Comparison of ENCODE assay signal across 8 mouse cellular contexts in the genomic region with DNA sequence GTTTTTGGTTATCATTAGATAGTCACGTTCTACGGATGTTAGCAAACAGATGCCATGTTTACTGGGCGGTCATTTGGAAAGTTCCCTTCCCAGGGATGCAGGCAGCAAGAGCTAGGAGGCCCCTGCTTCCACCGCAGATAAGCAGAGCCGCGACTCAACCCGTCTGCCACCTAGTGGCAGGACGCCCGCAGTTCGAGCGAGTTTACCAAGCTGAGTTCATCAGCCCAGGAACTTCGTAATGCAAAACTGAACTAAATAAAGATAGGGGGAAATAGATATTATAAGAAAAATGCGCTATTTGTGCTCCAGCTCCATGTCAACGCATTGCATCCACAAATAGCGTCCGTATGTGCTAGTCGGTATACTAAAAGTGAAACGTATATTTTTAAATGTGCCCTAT. TPM values are rescaled to one million over a fixed set of nuclear protein-coding genes. Genes with fewer than 3 reads are reported as not detected.
DNase-seq lines count a peak whose midpoint lies in the region; ATAC-seq and TF ChIP-seq lines count a peak whose summit lies in the region.

No protein-coding gene starts in this region.

- no peaks in the 10 kb centered on the region for H3K36me3 ChIP-seq in intestine, embryonic 14.5 days (ENCODE audit: control insufficient read depth, insufficient read depth, low read length)
- no peaks in the 10 kb centered on the region for H3K36me3 ChIP-seq in intestine, embryonic 15.5 days
- no peaks in the 10 kb centered on the region for H3K36me3 ChIP-seq in kidney, adult 2 months (ENCODE audit: control insufficient read depth, insufficient read depth, low read length)
- no peaks in the 10 kb centered on the region for H3K36me3 ChIP-seq in limb, embryonic 11.5 days (ENCODE audit: control insufficient read depth, insufficient read depth, low read length)
- H3K36me3 ChIP-seq in myocyte (ENCODE audit: control insufficient read depth, insufficient read depth), result no peaks in the 10 kb centered on the region

- no peaks in the 10 kb centered on the region for H3K4me1 ChIP-seq in intestine, embryonic 14.5 days (replicated peaks; ENCODE audit: control insufficient read depth, insufficient read depth, low read length)
- H3K4me1 ChIP-seq in intestine, embryonic 15.5 days (replicated peaks), result no peaks in the 10 kb centered on the region
- H3K4me1 ChIP-seq in kidney, adult 2 months (ENCODE audit: control insufficient read depth, insufficient read depth, low read length), result no peaks in the 10 kb centered on the region
- H3K4me1 ChIP-seq in limb, embryonic 11.5 days (ENCODE audit: control insufficient read depth, insufficient read depth, low read length), result no peaks in the 10 kb centered on the region

- TF ChIP-seq POLR2A in kidney, adult 2 months (IDR thresholded peaks at IDR 0.05; ENCODE audit: low read depth, low read length), result no peak
- no peak for TF ChIP-seq POLR2A in myocyte (IDR thresholded peaks at IDR 0.05; ENCODE audit: insufficient read length, low read depth)

- no peak overlapping the region for H3K4me3 ChIP-seq in intestine, embryonic 14.5 days (ENCODE audit: low read depth, low read length)
- H3K4me3 ChIP-seq in intestine, embryonic 15.5 days (replicated peaks), result no peak overlapping the region
- no peak overlapping the region for H3K4me3 ChIP-seq in kidney, adult 2 months (ENCODE audit: insufficient read depth, low read depth, low read length)
- no peak overlapping the region for H3K4me3 ChIP-seq in limb, embryonic 11.5 days (ENCODE audit: low read depth, low read length)
- no peak overlapping the region for H3K4me3 ChIP-seq in myocyte

- no peak for ATAC-seq in intestine, embryonic 14.5 days (replicated peaks; ENCODE audit: low FRiP score, low TSS enrichment, low read depth)
- ATAC-seq in intestine, embryonic 15.5 days, result no peak
- peak; percentile 92 for ATAC-seq in common myeloid progenitor, adult 5-6 weeks (replicated peaks; ENCODE audit: low read depth, poor library complexity, severe bottlenecking)
- no peak for ATAC-seq in limb, embryonic 11.5 days (ENCODE audit: insufficient number of reproducible peaks, low FRiP score, low TSS enrichment, low read depth)

- no peak overlapping the region for H3ac ChIP-seq in myocyte (ENCODE audit: control insufficient read depth, insufficient read length)

- WGBS in intestine, embryonic 14.5 days, result 21% methylated on average over 18 of the region's 18 CpGs
- 19% methylated on average over 18 of the region's 18 CpGs for WGBS in intestine, embryonic 15.5 days
- WGBS in kidney, adult 2 months, result 15% methylated on average over 18 of the region's 18 CpGs
- 23% methylated on average over 18 of the region's 18 CpGs for WGBS in limb, embryonic 11.5 days

- TF ChIP-seq CTCF in kidney, adult 2 months (conservative IDR thresholded peaks at IDR 0.05; ENCODE audit: insufficient read depth, insufficient read length, low read depth, low read length), result peak; percentile 72

- no peaks in the 10 kb centered on the region for H3K9me3 ChIP-seq in intestine, embryonic 14.5 days (ENCODE audit: control insufficient read depth, low read length)
- no peaks in the 10 kb centered on the region for H3K9me3 ChIP-seq in intestine, embryonic 15.5 days
- H3K9me3 ChIP-seq in limb, embryonic 11.5 days (ENCODE audit: control insufficient read depth, low read length), result no peaks in the 10 kb centered on the region

- no peak overlapping the region for H3K27ac ChIP-seq in intestine, embryonic 14.5 days (ENCODE audit: low read depth)
- H3K27ac ChIP-seq in intestine, embryonic 15.5 days, result no peak overlapping the region
- H3K27ac ChIP-seq in kidney, adult 2 months (ENCODE audit: insufficient read depth, low read depth, low read length), result no peak overlapping the region
- H3K27ac ChIP-seq in limb, embryonic 11.5 days (replicated peaks; ENCODE audit: low read depth, low read length), result no peak overlapping the region

- no peak overlapping the region for H3K9ac ChIP-seq in intestine, embryonic 14.5 days (ENCODE audit: low read length)
- H3K9ac ChIP-seq in intestine, embryonic 15.5 days, result no peak overlapping the region
- H3K9ac ChIP-seq in limb, embryonic 11.5 days (ENCODE audit: low read length), result no peak overlapping the region

- no peaks in the 10 kb centered on the region for H3K79me2 ChIP-seq in myocyte (ENCODE audit: control insufficient read depth, insufficient read depth)

- no peak overlapping the region for H3K4me2 ChIP-seq in intestine, embryonic 14.5 days (ENCODE audit: low read length)
- no peak overlapping the region for H3K4me2 ChIP-seq in intestine, embryonic 15.5 days (replicated peaks)
- H3K4me2 ChIP-seq in limb, embryonic 11.5 days (ENCODE audit: low read depth, severe bottlenecking), result no peak overlapping the region
- peak overlapping the region; percentile 70 for H3K4me2 ChIP-seq in myocyte (ENCODE audit: low read depth)

- DNase-seq in intestine, embryonic 14.5 days (ENCODE audit: low spot score), result peak; percentile 81
- DNase-seq in gastrocnemius, postnatal 25 days, result peak; percentile 23
- peak; percentile 63 for DNase-seq in kidney, adult 2 months
- DNase-seq in limb, embryonic 11.5 days (ENCODE audit: low spot score), result peak; percentile 83
- DNase-seq in spleen, postnatal 4 days (ENCODE audit: low spot score in 2 of 2), result peak; percentile 62 to 83

- H3K27me3 ChIP-seq in intestine, embryonic 14.5 days (replicated peaks; ENCODE audit: control insufficient read depth, insufficient read depth, low read length), result no peaks in the 10 kb centered on the region
- no peaks in the 10 kb centered on the region for H3K27me3 ChIP-seq in intestine, embryonic 15.5 days (replicated peaks)
- no peaks in the 10 kb centered on the region for H3K27me3 ChIP-seq in kidney, adult 2 months (replicated peaks; ENCODE audit: control insufficient read depth, insufficient read depth, low read length)
- H3K27me3 ChIP-seq in limb, embryonic 11.5 days (ENCODE audit: control insufficient read depth, insufficient read depth, low read length), result no peaks in the 10 kb centered on the region
- H3K27me3 ChIP-seq in myocyte (ENCODE audit: control insufficient read depth, insufficient read depth, insufficient read length), result no peaks in the 10 kb centered on the region

TF ChIP-seq in myocyte, 11 proteins besides CTCF, POLR2A, EP300 and RAD21:
- TF ChIP-seq TCF3 (IDR thresholded peaks at IDR 0.05; ENCODE audit: insufficient read length, low read depth), result no peak
- no peak for TF ChIP-seq POLR2AphosphoS2 (IDR thresholded peaks at IDR 0.05; ENCODE audit: insufficient read length, low read depth)
- no peak for TF ChIP-seq CEBPB (IDR thresholded peaks at IDR 0.05; ENCODE audit: insufficient read depth, poor library complexity, severe bottlenecking)

RNA-seq across cellular contexts. Expression of gene Il1b, which starts 37.5 kb away (rescaled TPM):
- 0.18 and 0.31 TPM in 2 replicates for polyA plus RNA-seq in intestine, embryonic 14.5 days (2014; fragmentation: Nextera tagmentation; extraction: Ambion mirVana)
- polyA plus RNA-seq in intestine, embryonic 15.5 days (2015; fragmentation: Nextera tagmentation; extraction: Ambion mirVana), result 0.16 and 0.38 TPM in 2 replicates
- 1.0 and 1.4 TPM in 2 replicates for total RNA-seq in common myeloid progenitor, adult 5-6 weeks (2017)
- total RNA-seq in gastrocnemius, postnatal 25 days (2021), result not detected
- polyA plus RNA-seq in kidney, adult 2 months (2012; rRNA removed), result 0.60 and 0.72 TPM in 2 replicates
- polyA plus RNA-seq in limb, embryonic 11.5 days (2014; fragmentation: Nextera tagmentation; extraction: Ambion mirVana), result 0.28 TPM in 1 of 2 replicates, not detected in the other
- polyA plus RNA-seq in myocyte (2012; fragmentation: generic; extraction: Trizol), result 0.47 TPM

Comparison
In these comparisons a context has a peak if more than half of its experiments do, and no peak if none do; other contexts are left out.
1. DNase-seq: peak in every context shown above with its lines; median percentile 83 in limb, embryonic 11.5 days; 81 in intestine, embryonic 14.5 days; 72 in spleen, postnatal 4 days; 63 in kidney, adult 2 months; 23 in gastrocnemius, postnatal 25 days.